Mouse (Mus musculus) liver, embryonic 14.5 days (tissue): ENCODE data around the gene Pnliprp2. TPM values are rescaled to one million over a fixed set of nuclear protein-coding genes. Genes with fewer than 3 reads are reported as not detected.

ENCODE experiments used
- ATAC-seq: fragments of 200-750 bp; cut with Nextera tagmentation; 2 replicates; pipeline ENCODE4 v1.8.0; 2017; ENCODE audit warnings: moderate number of reproducible peaks, mild to moderate bottlenecking, moderate library complexity; ENCODE audit not compliant: insufficient read depth
- DNase-seq, 3 experiments: peaks; one replicate each; pipeline ENCODE4 v3.0.0-alpha.2; 2012 to 2013; ENCODE audit warnings: low read depth in 3 of 3, low spot score in 3 of 3
- H3K27ac ChIP-seq: fragments of 300-500 bp; sonication (generic); 2 replicates; pipeline ENCODE4 v1.5.1; 2014; ENCODE audit warnings: moderate library complexity, mild to moderate bottlenecking, control low read depth, inconsistent platforms
- H3K27me3 ChIP-seq: fragments of 300-500 bp; sonication (generic); 2 replicates; pipeline ENCODE4 v1.6.1; 2014; ENCODE audit warnings: mild to moderate bottlenecking, low read length, moderate library complexity; ENCODE audit not compliant: control insufficient read depth, insufficient read depth
- H3K36me3 ChIP-seq: fragments of 300-500 bp; sonication (generic); replicated peaks from 2 replicates; pipeline ENCODE4 v1.6.1; 2014; ENCODE audit warnings: low read depth; ENCODE audit not compliant: control insufficient read depth, insufficient read depth
- H3K4me1 ChIP-seq, 2 experiments: fragments of 200-500 bp in 1 of 2; fragments of 300-500 bp in 1 of 2; sonication (generic) in 1 of 2; replicated peaks; 2 replicates each; pipeline ENCODE4 v1.6.1; 2012 to 2014; ENCODE audit warnings: antibody characterized with exemption in 1 of 2, inconsistent platforms in 1 of 2, low read length in 1 of 2; ENCODE audit not compliant: control insufficient read depth in 2 of 2, insufficient read depth in 2 of 2
- H3K4me2 ChIP-seq: fragments of 300-500 bp; sonication (generic); 2 replicates; pipeline ENCODE4 v1.6.1; 2014; ENCODE audit warnings: low read depth, mild to moderate bottlenecking, control low read depth, moderate library complexity
- H3K4me3 ChIP-seq, 2 experiments: fragments of 200-500 bp in 1 of 2; fragments of 300-500 bp in 1 of 2; sonication (generic) in 1 of 2; 2 replicates each; pipeline ENCODE4 v1.5.1; 2012 to 2014; ENCODE audit warnings: low read depth in 2 of 2, low read length in 2 of 2, mild to moderate bottlenecking in 2 of 2, control low read depth in 1 of 2, inconsistent platforms in 1 of 2, moderate library complexity in 1 of 2; ENCODE audit not compliant: insufficient read depth in 1 of 2
- H3K9ac ChIP-seq: fragments of 300-500 bp; sonication (generic); replicated peaks from 2 replicates; pipeline ENCODE4 v1.6.1; 2014; ENCODE audit warnings: mild to moderate bottlenecking, control low read depth, moderate library complexity
- H3K9me3 ChIP-seq: fragments of 300-500 bp; sonication (generic); 2 replicates; pipeline ENCODE4 v1.6.1; 2016; ENCODE audit warnings: low read length, mixed read lengths; ENCODE audit not compliant: control insufficient read depth
- CTCF ChIP-seq: IDR thresholded peaks from 2 replicates; pipeline ENCODE4 v1.5.1; 2016; ENCODE audit warnings: antibody characterized with exemption, low read depth, control low read depth
- EP300 ChIP-seq: IDR thresholded peaks from 2 replicates; pipeline ENCODE4 v1.6.1; 2016; ENCODE audit warnings: antibody characterized with exemption, low read depth
- WGBS: fragments of 180-500 bp; shearing (Covaris S2); extraction: QIAGEN DNeasy Blood & Tissue Kit; methylation state at CpG from one replicate; pipeline ENCODE4 v1.1.7; 2014; ENCODE audit not compliant: insufficient replicate concordance; 5-methylcytosine and 5-hydroxymethylcytosine counted together
- polyA plus RNA-seq, 2 experiments: library from polyadenylated mRNA; depleted of rRNA in 1 of 2; stranded (reverse) in 1 of 2; unstranded in 1 of 2; fragments of >200 nt; fragmentation: Nextera tagmentation in 1 of 2; extraction: Ambion mirVana in 1 of 2; gene quantifications; 2 replicates each; pipeline versions ENCODE4 v1.2.1 to v1.2.3; 2012 to 2014

Pnliprp2 gene
- polyA plus RNA-seq, 2 experiments: 2.0 to 4.4 TPM

GRCm38 (mm10) chr19:58743736-58744135, 15.8 kb upstream of the Pnliprp2 start:
- Histone ChIP-seq H3K27ac (no peak overlapping the region), H3K4me3 (no peak overlapping the region), H3K36me3 (no peaks in the 10 kb centered on the region), H3K4me1 (no peaks in the 10 kb centered on the region), H3K4me2 (no peak overlapping the region), H3K27me3 (no peaks in the 10 kb centered on the region), H3K9me3 (no peaks in the 10 kb centered on the region), H3K9ac (no peak overlapping the region)
- WGBS: 15% methylated on average over 4 of the region's 4 CpGs
- TF ChIP-seq CTCF: no peak
- no peak for TF ChIP-seq EP300
- ATAC-seq: no peak
- DNase-seq: no peak

DNA sequence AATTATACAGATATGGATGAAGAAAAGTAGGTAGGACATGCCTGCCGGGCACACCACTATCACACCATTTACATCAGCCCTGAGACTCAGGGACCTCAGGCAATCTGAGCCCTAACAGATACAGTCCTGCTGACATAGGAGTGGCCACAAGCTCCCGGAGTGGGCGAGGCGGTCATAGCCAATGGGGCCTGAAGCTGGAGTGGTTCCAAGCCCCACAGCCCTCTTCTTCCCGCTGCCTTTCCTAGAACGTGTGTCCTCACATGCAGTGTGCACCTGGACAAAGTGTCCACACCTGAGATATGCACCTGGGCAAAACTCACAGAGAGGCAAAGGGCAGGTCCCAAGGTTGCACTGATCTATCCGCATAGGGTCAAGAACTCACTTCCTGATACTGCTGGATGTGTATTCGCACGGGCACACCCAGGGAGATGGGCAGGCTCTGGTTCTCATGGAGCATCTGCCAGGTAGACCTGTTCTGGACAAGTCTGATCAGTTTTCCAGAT, 12.0 kb upstream of the Pnliprp2 start:
- TF ChIP-seq CTCF (no peak), EP300 (no peak)
- 62% methylated on average over 9 of the region's 9 CpGs for WGBS

DNA sequence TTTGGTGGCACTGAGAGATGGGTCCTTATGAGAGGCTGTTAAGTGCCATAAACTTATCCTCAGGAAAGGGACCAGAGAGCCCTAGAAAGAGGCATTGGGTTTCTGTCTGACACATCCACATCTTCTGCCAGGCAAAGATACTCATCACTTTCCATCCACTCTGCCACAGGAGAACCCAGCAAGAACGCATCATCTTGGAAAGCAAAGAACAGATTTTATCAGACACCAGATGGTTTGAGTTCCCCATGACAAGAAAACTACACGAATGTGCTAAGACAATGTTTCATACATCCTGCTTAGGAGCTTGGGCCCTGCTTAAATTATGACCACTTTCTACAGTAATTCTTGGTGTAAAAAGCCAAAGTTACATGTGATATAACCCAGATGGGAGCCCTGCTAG, 8.7 kb upstream of the Pnliprp2 start:
- TF ChIP-seq CTCF (no peak), EP300 (no peak)
- Histone ChIP-seq H3K4me2 (no peak overlapping the region), H3K9ac (no peak overlapping the region), H3K4me1 (no peaks in the 10 kb centered on the region), H3K27me3 (no peaks in the 10 kb centered on the region), H3K36me3 (no peaks in the 10 kb centered on the region), H3K9me3 (no peaks in the 10 kb centered on the region), H3K4me3 (no peak overlapping the region), H3K27ac (no peak overlapping the region)
- ATAC-seq (no peak), DNase-seq (no peak)
- 47% methylated on average over 2 of the region's 2 CpGs for WGBS

More for the DNA sequence above, 12.0 kb upstream of the Pnliprp2 start:
- Histone ChIP-seq H3K4me3 (no peak overlapping the region), H3K4me1 (no peaks in the 10 kb centered on the region), H3K27ac (no peak overlapping the region), H3K27me3 (no peaks in the 10 kb centered on the region), H3K9ac (no peak overlapping the region), H3K36me3 (no peaks in the 10 kb centered on the region), H3K4me2 (no peak overlapping the region), H3K9me3 (no peaks in the 10 kb centered on the region)
- no peak for DNase-seq
- no peak for ATAC-seq

- DNase-seq (no peak), ATAC-seq (no peak)
- Histone ChIP-seq H3K4me3 (no peak overlapping the region), H3K27me3 (no peaks in the 10 kb centered on the region), H3K9me3 (no peaks in the 10 kb centered on the region), H3K9ac (no peak overlapping the region), H3K36me3 (no peaks in the 10 kb centered on the region), H3K4me1 (no peaks in the 10 kb centered on the region), H3K27ac (no peak overlapping the region), H3K4me2 (no peak overlapping the region)
- TF ChIP-seq CTCF (no peak), EP300 (no peak)
- WGBS: 42% methylated on average over 2 of the region's 2 CpGs
Measured at GRCm38 (mm10) chr19:58751504-58751903, 8.0 kb upstream of the Pnliprp2 start.

GRCm38 (mm10) chr19:58758871-58759270, 648 bp upstream of the Pnliprp2 start:
- no peaks in the 10 kb centered on the region for H3K4me1 ChIP-seq
- WGBS: 68% methylated on average over 4 of the region's 4 CpGs
- no peak overlapping the region for H3K4me2 ChIP-seq
- H3K36me3 ChIP-seq: no peaks in the 10 kb centered on the region
- H3K9me3 ChIP-seq: no peaks in the 10 kb centered on the region
- DNase-seq (no peak), ATAC-seq (no peak)
- H3K9ac ChIP-seq: no peak overlapping the region
- no peaks in the 10 kb centered on the region for H3K27me3 ChIP-seq
- H3K27ac ChIP-seq: no peak overlapping the region
- no peak overlapping the region for H3K4me3 ChIP-seq
- TF ChIP-seq EP300: no peak
- TF ChIP-seq CTCF: no peak
